17 mouse cellular contexts compared by ENCODE assay signal in the genomic region with DNA sequence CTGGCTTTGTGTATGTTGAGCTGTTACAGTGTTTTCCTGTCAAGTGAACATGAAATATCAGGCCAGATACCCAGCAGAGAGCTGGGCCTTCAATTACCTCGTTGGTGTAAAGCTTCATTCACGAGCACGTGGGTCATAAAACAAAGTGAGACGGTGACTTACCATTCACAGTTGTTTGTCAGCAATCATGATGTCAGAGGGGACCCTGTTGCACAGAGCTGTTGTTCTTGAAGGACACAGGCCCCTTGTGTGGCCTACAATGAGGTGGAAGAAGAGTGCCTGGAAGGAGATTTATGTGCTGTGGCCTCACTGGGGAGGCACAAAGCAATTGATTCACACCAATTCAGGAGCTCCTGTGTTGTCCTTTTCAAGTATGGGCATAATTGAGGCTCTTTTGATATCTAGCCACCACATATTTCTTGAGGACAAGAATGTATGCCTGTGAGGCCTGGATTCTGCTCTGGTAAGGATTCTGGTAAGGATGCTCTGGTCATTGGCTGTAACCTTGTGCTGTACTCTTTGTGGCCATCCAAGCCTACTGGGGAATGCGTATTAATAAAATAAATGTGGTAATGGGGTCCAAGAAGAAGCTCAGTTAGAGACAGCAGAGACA.
DNase-seq lines count a peak whose midpoint lies in the region; ATAC-seq and TF ChIP-seq lines count a peak whose summit lies in the region.
"Had no signal": no experiment of that assay in that cellular context is flagged by ENCODE, and none has a peak within 500 bp of the region (broad histone marks: within the 10 kb centered on the region; RNA-seq: fewer than 3 reads in every experiment).

No protein-coding gene starts in this region.

- WGBS in midbrain, embryonic 11.5 days: 86% methylated on average over 5 of the region's 5 CpGs
- WGBS in midbrain, embryonic 10.5 days: 91% methylated on average over 5 of the region's 5 CpGs
- WGBS in neural tube, embryonic 13.5 days: 19% methylated on average over 5 of the region's 5 CpGs

- no peaks in the 10 kb centered on the region for H3K36me3 ChIP-seq in midbrain, embryonic 11.5 days (ENCODE audit: control insufficient read depth, insufficient read depth, low read length)
- H3K36me3 ChIP-seq in midbrain, embryonic 10.5 days: no peaks in the 10 kb centered on the region
- H3K36me3 ChIP-seq in neural tube, embryonic 13.5 days: no peaks in the 10 kb centered on the region
- H3K36me3 ChIP-seq: embryonic facial prominence, embryonic 12.5 days; forebrain, embryonic 15.5 days; heart, embryonic 12.5 days; hindbrain, embryonic 13.5 days had no signal

- TF ChIP-seq CTCF in gastrocnemius, adult 2 months (IDR thresholded peaks at IDR 0.05): no peak

- peak overlapping the region; percentile 86 for H3K27ac ChIP-seq in gastrocnemius, adult 2 months
- no peak overlapping the region for H3K27ac ChIP-seq in midbrain, embryonic 11.5 days (ENCODE audit: low read depth, low read length)
- H3K27ac ChIP-seq in midbrain, embryonic 10.5 days (replicated peaks): no peak overlapping the region
- 0 out of 2 replicates have a peak overlapping the region, but pooled peaks have one; percentile 13 for H3K27ac ChIP-seq in neural tube, embryonic 13.5 days (replicated peaks)
- H3K27ac ChIP-seq: embryonic facial prominence, embryonic 12.5 days; forebrain, embryonic 15.5 days; hindbrain, embryonic 13.5 days; hindbrain, postnatal 0 days had no signal

- H3K9me3 ChIP-seq in midbrain, embryonic 11.5 days (ENCODE audit: control insufficient read depth, low read length): no peaks in the 10 kb centered on the region
- no peaks in the 10 kb centered on the region for H3K9me3 ChIP-seq in midbrain, embryonic 10.5 days (replicated peaks)
- H3K9me3 ChIP-seq in neural tube, embryonic 13.5 days: no peaks in the 10 kb centered on the region
- H3K9me3 ChIP-seq: embryonic facial prominence, embryonic 12.5 days; forebrain, embryonic 15.5 days; heart, embryonic 12.5 days; hindbrain, embryonic 13.5 days had no signal

- intact Hi-C loops in gastrocnemius, adult 2 months (cut with DNase I): loop anchor here (5.0 kb wide), 2 partner anchors 175 to 505 kb away; a partner anchor contains a TSS
- intact Hi-C loops in gastrocnemius, postnatal 36 days (cut with DNase I): no loop called here

- no peak for DNase-seq in gastrocnemius, adult 2 months
- DNase-seq in gastrocnemius, postnatal 36 days: no peak
- peak; percentile 83 for DNase-seq in midbrain, embryonic 11.5 days (ENCODE audit: low spot score, missing footprints)
- no peak for DNase-seq in midbrain, embryonic 10.5 days (ENCODE audit: low spot score)
- DNase-seq in gonadal fat pad, adult 2 months (ENCODE audit: low read depth): peak; percentile 10
- DNase-seq in urinary bladder, adult 18-20 months (ENCODE audit: low spot score in 2 of 2): no peak
- no peak for DNase-seq in adrenal gland, postnatal 25 days
- DNase-seq: adrenal gland, adult 2 months; cerebellum, postnatal 14 days; gastrocnemius, postnatal 14 days had no signal

- H3K4me1 ChIP-seq in midbrain, embryonic 11.5 days (ENCODE audit: control insufficient read depth, insufficient read depth, low read length): peaks cover 2% of the 10 kb centered on the region; the same call in 1 of the 2 replicates
- no peaks in the 10 kb centered on the region; the same call in 1 of the 2 replicates for H3K4me1 ChIP-seq in midbrain, embryonic 10.5 days
- peaks cover 23% of the 10 kb centered on the region for H3K4me1 ChIP-seq in neural tube, embryonic 13.5 days (replicated peaks)
- H3K4me1 ChIP-seq: embryonic facial prominence, embryonic 12.5 days; hindbrain, embryonic 13.5 days had no signal

- H3K9ac ChIP-seq in midbrain, embryonic 11.5 days (ENCODE audit: low read length): no peak overlapping the region
- no peak overlapping the region for H3K9ac ChIP-seq in neural tube, embryonic 13.5 days
- H3K9ac ChIP-seq: embryonic facial prominence, embryonic 12.5 days; forebrain, embryonic 15.5 days; heart, embryonic 12.5 days; hindbrain, embryonic 13.5 days had no signal

- no peaks in the 10 kb centered on the region for H3K27me3 ChIP-seq in midbrain, embryonic 11.5 days (ENCODE audit: control insufficient read depth, insufficient read depth, low read length)
- H3K27me3 ChIP-seq in midbrain, embryonic 10.5 days (ENCODE audit: low read depth, poor library complexity, severe bottlenecking): no peaks in the 10 kb centered on the region
- H3K27me3 ChIP-seq in neural tube, embryonic 13.5 days: peaks cover 35% of the 10 kb centered on the region
- H3K27me3 ChIP-seq: CH12.LX; embryonic facial prominence, embryonic 12.5 days; forebrain, embryonic 15.5 days; heart, embryonic 12.5 days; hindbrain, embryonic 13.5 days had no signal

- no peak for ATAC-seq in midbrain, embryonic 11.5 days (ENCODE audit: low FRiP score)
- peak; percentile 81 for ATAC-seq in neural tube, embryonic 13.5 days (ENCODE audit: low read depth)
- ATAC-seq: forebrain, embryonic 15.5 days; hindbrain, postnatal 0 days had no signal

- no peak overlapping the region for H3K4me3 ChIP-seq in gastrocnemius, adult 2 months
- no peak overlapping the region for H3K4me3 ChIP-seq in midbrain, embryonic 11.5 days (ENCODE audit: low read depth, low read length)
- no peak overlapping the region for H3K4me3 ChIP-seq in midbrain, embryonic 10.5 days
- H3K4me3 ChIP-seq in neural tube, embryonic 13.5 days: no peak overlapping the region
- H3K4me3 ChIP-seq: embryonic facial prominence, embryonic 12.5 days; forebrain, embryonic 15.5 days; heart, embryonic 12.5 days; hindbrain, embryonic 13.5 days had no signal

- no peak overlapping the region for H3K4me2 ChIP-seq in midbrain, embryonic 11.5 days
- H3K4me2 ChIP-seq in neural tube, embryonic 13.5 days: no peak overlapping the region
- H3K4me2 ChIP-seq: embryonic facial prominence, embryonic 12.5 days; forebrain, embryonic 15.5 days; heart, embryonic 12.5 days; hindbrain, embryonic 13.5 days had no signal

Comparison
In these comparisons a context has a peak if more than half of its experiments do, and no peak if none do; other contexts are left out.
1. DNase-seq: peak in midbrain, embryonic 11.5 days (single experiment) and gonadal fat pad, adult 2 months (single experiment); none in gastrocnemius, adult 2 months (single experiment), gastrocnemius, postnatal 36 days (0 of 2), midbrain, embryonic 10.5 days (single experiment), urinary bladder, adult 18-20 months (0 of 2) and adrenal gland, postnatal 25 days (single experiment).
2. H3K27ac ChIP-seq: peak in gastrocnemius, adult 2 months (single experiment) and neural tube, embryonic 13.5 days (single experiment); none in midbrain, embryonic 11.5 days (single experiment) and midbrain, embryonic 10.5 days (single experiment).